Mouse (Mus musculus): ENCODE measurements around the gene Best3.

GRCm38 (mm10) chr10:116966065-116966464, 20.0 kb upstream of the Best3 start:
- TF ChIP-seq CTCF (conservative IDR thresholded peaks at IDR 0.05; ENCODE audit: low read length) (no peak), NANOG (IDR thresholded peaks at IDR 0.05; ENCODE audit: borderline replicate concordance, low read length) (no peak)

All from E14TG2a.4 (cell line).